Mouse (Mus musculus) brain, embryonic 14.5 days (tissue): ENCODE measurements around the gene Sos2.

ENCODE experiments used
- CTCF ChIP-seq: fragments of 200-500 bp; IDR thresholded peaks from 2 replicates; pipeline ENCODE4 v1.5.1; 2012; ENCODE audit warnings: inconsistent platforms, mild to moderate bottlenecking, moderate library complexity, borderline replicate concordance; ENCODE audit not compliant: insufficient read depth, insufficient read length; ENCODE audit errors: extremely low read depth
- POLR2A ChIP-seq: fragments of 200-500 bp; IDR thresholded peaks from 2 replicates; pipeline ENCODE4 v1.6.1; 2012; ENCODE audit warnings: mild to moderate bottlenecking, inconsistent platforms, borderline replicate concordance; ENCODE audit not compliant: poor library complexity, insufficient read depth, insufficient read length, severe bottlenecking; ENCODE audit errors: extremely low read depth

DNA sequence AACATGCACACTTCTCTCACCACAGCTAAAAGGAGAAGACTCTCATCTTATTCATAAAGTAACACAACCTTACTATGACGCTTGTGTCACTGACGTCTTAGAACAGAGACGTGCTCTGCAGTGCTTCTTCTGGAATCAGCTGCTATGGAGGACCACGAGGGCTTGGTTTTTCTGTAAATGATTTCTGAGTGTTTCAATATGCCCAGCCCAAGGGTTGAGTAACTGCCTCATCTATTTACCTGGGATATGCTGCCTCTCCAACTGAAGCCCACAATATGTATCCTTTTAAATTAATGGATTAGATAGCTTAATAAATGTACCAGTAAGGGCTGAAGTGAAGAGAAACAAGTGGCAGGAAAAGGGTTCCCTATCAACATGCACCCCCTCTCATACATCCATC lies 9.1 kb upstream of the Sos2 start:
- no peak for TF ChIP-seq POLR2A
- TF ChIP-seq CTCF: no peak
